Mouse (Mus musculus) c-Kit-negative CD71-positive TER-119-positive erythroid progenitor cells, embryonic 14.5 days (primary cell): ENCODE results near the gene Eva1c.
"Not testable (repeated sequence)": the region's sequence is repeated elsewhere in the genome, so short reads cannot be mapped to it uniquely, and the experiment has no call there.

ENCODE experiments used
- DNase-seq: peaks from one replicate; pipeline ENCODE4 v3.0.0-alpha.2; 2013; ENCODE audit warnings: low read depth, low spot score

The Eva1c gene

DNA sequence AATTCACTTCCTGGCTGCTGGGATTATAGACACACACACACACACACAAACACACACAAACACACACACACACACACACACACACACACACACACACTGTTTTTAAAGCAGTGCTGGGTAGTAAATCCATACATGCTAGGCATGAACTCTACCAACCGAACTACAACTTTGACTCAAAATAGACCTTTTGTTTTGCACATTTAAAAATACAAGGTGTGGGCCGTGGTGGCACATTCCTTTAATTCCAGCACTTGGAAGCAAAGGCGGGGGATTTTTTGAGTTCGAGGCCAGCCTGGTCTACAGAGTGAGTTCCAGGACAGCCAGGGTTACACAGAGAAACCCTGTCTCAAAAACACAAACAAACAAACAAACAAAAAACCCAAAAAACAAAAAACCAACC lies 2.5 kb upstream of the Eva1c start:
- DNase-seq = not testable (repeated sequence)

DNA sequence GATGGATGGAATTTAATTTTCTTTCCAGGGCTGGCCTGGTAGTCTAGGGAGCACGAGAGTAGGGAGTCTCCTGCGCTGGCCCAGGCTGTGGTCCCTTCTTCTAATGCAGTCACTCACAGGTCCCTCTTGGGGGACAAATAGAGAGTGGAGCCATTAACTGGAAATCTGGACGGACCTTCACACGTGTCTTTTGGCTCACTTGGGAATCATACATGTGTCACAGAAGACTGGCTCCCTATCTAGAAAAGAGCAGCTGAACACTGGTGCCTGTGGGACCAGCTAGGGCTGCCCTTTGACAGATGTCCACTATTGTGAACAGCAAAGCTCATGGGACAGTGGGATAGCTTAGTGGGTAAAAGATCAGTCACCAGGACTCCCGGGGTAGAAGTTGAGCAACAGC lies 478 bp upstream of the Eva1c start:
- no peak for DNase-seq

DNA sequence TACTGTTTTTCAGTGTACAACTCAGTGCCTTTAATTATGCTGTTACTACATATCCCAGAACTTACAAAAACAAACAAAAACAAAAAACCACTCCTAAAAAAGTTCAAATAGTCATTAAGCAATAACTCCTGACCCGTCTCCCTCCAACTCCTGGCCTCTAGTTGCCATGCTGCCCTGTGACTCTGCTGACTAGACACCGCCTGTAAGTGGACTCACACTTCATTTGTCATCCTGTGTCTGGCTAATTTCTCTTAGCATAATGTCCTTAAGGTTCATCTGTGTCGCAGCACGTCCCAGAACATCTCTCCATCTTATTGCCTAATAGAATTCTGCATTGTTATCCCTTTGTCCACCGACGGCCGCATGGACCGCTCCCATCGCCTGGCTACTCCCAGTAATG lies 979 bp downstream of the Eva1c start:
- DNase-seq = no peak

- no peak for DNase-seq
Observed at GRCm38 (mm10) chr16:90829136-90829535, 2.6 kb downstream of the Eva1c start.

DNA sequence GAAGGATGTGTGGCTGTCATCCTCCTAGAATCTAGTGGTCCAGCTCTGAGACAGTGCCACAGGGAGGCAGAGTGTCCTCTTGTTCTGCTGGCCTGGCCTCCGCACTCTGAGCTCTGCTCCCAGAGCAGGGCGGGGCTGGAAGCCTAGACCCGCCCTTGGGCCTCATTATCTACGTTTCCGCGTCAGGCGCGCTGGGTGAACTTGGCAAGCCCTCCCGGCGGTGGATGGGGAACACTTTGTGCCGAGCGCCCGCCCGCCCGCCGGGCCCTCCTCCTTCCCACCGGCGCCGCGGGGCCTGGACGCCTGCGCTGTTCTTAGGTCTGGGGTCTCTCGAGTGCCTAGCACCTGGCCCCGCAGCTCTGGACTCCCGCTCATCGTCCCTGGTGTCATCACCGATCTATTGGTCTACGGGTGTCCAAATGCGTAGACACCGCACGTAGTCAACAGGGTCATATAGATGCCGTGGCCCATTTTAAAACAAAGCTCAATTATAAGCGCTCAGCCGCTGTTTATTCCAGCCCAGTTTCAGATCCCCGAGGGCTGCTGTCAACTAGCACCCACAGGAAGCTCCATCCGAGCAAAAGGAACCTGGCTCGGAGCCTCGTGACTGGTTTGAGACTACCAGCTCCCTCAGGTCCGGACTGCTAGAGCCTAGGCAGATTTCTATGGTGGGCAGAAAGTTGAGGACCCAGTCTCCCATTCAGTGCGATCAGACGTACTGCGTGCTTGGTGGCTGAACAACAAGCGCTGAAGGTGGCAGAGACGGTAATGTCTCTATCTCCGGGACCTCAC lies 3.6 kb downstream of the Eva1c start:
- peak; percentile 76 for DNase-seq

DNA sequence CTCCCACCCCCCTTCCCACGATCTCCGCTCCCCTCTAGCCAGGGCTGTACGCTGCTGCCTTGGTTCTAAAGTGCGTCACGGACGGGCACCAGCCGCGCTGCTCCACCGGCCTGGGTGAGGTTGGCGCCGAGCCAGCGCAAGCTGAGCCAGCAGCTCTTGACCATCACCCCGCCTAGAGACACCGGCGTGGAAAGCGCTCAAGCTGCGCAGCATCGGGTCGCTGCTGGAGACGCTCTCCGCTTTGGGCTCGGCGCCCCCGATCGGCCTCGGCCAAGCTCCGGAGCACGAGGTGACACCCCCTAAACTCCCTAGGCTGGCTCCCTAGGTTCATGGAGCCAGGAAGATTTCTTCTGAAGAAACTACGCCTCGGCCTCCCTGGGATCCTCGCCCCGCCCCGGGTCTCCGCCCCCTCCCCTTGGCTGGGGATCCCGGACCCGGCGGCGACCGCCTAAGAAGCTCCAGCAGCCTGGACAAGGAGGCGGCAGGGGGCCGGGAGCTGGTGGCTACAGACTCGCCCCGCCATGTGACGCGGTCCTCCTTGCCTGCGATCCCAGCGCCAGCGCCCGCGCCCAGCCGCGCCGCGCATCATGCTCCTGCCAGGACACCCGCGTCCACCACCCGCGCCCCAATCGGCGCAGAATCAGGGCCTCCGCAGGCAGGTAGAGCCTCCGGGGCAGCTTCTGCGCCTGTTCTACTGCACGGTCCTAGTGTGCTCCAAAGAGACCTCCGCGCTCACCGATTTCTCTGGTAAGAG lies 4.3 kb downstream of the Eva1c start:
- peak; percentile 26 for DNase-seq

DNA sequence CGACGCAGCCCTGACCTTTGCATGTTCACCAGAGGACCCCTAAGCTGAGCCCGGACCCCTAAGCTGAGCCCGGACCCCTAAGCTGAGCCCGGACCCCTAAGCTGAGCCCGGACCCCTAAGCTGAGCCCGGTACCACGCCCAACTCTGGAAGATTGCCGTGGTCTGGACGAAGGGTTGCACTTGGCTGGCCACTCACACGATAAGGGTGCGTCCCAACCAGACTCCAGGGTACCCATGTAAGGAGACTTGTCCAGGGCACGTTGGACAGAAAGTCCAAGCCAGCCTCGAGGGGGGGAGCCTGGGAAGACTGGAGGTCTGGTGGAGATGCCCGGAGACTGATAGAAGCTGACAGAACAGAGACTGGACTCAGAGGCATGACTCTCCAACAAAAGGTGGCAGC lies 5.2 kb downstream of the Eva1c start:
- no peak for DNase-seq

- no peak for DNase-seq
Observed at GRCm38 (mm10) chr16:90832495-90832894, 6.0 kb downstream of the Eva1c start.

- DNase-seq = no peak
Observed at GRCm38 (mm10) chr16:90833041-90833791, 6.7 kb downstream of the Eva1c start.

DNA sequence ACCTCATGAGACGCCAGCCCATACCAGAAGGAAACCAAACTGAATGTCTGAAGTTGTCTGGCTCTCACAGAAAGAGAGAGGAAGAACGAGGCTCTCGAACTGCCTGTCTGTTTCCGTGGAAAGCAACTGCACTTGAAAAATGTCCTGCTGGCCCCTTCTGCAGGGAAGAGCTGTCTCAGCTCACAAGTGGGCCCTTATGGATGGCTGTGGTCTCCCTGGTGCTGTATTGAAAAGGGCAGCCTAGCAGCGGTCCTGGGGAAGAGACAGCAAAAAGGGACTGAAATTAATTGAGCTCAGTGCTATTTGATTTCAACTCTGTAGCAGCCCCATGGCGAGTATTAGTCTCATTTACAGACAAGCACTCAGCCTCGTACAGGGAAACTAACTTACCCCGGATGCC lies 10.9 kb downstream of the Eva1c start:
- DNase-seq = no peak

GRCm38 (mm10) chr16:90842164-90842563 lies 15.6 kb downstream of the Eva1c start:
- no peak for DNase-seq

DNA sequence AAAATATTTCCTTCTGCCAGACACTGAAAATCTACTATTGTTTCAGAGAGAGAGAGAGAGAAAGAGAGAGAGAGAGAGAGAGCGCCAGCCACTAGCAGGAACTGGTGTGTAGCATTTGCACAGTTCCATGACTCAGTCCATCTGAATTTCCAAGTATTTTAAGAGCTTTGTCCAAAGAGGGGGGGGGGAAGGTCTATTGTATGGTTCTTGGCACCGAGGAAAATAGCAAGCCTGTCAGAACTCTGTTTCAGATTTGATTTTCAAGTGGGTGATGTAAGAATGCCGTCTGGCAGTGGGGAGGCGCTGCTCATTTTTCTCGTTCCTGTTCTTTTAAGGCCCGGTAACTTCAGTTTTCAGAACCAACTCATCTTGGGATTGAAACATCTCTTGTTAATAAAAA lies 18.5 kb downstream of the Eva1c start:
- DNase-seq = no peak

DNA sequence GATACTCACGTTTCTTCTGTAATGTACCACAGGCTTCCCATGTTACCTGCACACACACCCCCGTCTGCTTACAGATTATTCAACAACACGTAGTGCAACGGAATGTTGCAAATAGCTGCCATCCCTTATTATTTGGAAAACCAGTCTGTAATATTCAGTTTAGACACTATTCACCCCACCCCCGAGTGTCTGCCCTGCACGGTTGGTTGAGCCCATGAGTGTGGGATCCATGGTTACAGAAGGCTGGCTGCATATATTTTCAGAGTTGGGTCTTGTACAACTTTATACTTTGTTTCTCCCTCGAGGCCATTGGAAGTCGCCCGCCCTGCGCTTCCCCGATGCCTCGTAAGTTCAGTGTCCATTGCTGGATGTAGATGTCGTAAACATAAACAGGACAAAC lies 19.1 kb downstream of the Eva1c start:
- no peak for DNase-seq

DNA sequence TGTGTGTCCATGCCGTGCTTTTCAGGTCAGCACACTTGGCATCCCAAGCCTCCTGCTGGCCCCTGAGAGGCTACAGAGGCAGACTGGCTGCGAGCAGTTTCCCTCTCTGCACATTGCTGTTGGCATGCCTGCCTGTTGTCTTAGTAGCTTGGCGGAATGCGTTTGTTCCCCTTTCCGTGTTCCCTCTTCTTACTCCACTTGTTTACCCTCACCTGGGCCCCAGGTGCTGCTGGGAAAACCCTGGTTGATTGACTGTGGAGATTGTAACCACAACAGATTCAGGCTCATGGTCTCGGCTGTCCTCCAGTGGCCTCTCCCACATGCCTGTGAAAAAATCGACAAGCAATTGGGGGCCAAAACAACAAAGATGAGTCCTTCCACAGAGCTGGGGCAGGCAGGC lies 22.2 kb downstream of the Eva1c start:
- no peak for DNase-seq

DNA sequence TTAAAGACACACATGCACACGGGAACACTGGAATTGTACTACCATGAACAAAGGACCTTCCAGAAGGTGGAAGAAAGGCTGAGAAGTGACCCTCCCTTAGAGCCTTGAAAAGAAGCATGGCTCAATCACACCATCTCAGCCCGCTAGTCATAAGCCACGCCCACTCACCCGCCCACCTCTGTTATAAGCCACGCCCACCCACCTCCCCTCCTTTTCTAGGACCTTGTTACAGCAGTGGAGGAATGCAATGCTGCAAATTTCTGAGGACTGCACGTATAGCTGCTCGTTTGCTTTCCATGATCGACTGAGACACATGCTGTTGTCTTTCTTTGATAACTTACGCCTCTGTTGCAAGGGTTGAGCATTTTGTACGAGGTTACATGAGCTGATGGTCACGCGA lies 22.7 kb downstream of the Eva1c start:
- DNase-seq = no peak

GRCm38 (mm10) chr16:90850881-90851280 lies 24.4 kb downstream of the Eva1c start:
- DNase-seq = no peak

DNA sequence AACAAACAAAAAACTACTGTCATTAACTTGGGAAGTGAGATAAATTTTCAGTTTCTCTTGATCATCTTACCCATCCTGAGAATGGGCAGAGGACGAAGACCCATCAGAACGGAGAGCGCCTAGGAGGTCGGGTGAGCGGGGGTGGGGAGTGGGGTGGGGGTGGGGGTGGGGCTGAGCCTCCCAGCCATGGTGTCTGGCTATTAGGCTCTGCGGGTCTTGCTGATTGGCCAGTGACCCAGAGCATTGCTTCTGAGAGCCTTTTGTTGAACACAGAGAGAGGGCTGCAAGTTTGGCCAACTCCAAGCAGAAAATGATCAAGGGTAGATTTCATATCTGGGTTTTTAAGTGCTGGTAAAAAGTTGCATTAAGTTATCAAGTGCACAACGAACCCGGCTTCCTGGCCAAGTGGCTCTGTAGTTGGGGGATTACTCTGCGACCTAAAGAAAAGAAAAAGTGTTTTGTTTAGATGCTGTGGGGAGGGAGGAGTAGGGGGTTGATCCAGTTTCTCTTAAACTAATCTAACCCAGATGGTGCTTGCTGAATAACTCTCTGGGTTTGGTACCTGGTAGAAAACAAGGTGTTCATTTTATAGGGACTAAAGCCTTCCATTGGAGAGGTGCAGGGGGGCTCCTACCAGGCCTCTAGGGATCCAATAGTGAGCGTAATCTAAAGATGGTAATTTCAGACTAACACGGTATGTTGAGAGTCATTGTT lies 25.3 kb downstream of the Eva1c start:
- no peak for DNase-seq

GRCm38 (mm10) chr16:90856552-90857200 lies 30.2 kb downstream of the Eva1c start:
- no peak for DNase-seq

GRCm38 (mm10) chr16:90858206-90858605 lies 31.7 kb downstream of the Eva1c start:
- no peak for DNase-seq

- no peak for DNase-seq
Observed at GRCm38 (mm10) chr16:90863036-90863435, 36.5 kb downstream of the Eva1c start.

DNA sequence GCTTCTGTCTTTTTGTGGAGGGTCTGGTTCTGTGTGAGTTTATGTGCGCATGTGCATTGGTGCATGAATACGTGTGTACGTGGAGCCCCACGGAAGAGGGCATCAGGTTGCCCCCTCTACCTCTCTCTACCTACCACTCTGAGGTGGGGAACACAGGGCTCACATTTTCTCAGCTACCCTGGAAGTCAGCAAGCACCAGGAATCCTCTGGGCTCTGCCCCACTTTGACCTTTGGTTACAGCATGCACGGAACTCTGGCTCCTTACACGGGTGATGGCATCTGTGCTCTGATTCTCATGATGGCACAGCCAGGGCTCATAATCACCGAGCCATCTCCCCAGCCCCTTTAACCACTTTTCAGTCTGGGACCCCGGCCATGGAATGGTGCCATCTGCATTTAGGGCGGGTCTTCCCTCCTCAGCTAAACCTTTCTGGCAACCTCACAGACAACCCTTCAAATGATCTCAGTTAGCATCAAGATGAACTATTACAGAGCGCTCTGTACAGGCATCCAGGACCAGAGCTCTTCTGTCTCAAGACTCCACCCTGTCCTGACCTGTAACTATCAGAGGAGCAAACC lies 37.0 kb downstream of the Eva1c start:
- DNase-seq = no peak
